19 mouse cellular contexts compared by ENCODE assay signal in the genomic region with DNA sequence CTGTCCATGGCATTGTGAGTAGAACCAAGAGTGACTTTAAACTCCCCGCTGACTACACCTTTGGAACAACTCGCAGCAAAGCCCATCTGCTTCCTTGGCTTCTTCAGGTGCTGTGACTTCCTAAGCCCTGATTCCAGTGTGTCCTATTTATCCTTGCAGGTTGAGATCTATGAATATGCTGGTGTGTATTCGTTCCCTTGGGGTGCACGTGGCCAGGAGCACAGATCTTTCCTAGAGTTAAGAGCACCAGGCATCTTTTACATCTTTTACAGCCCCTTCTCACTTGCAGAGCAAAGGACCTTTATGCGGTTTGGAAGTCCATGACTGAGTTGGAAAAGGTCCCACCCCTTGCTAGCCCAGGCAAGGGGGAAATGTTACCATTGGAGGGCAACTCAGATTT.
DNase-seq lines count a peak whose midpoint lies in the region; ATAC-seq and TF ChIP-seq lines count a peak whose summit lies in the region.
"Had no signal": no experiment of that assay in that cellular context is flagged by ENCODE, and none has a peak within 500 bp of the region (broad histone marks: within the 10 kb centered on the region; RNA-seq: fewer than 3 reads in every experiment).

No protein-coding gene starts in this region.

- H3K9me3 ChIP-seq in lung, embryonic 15.5 days: no peaks in the 10 kb centered on the region
- H3K9me3 ChIP-seq in hindbrain, postnatal 0 days (ENCODE audit: low read length): no peaks in the 10 kb centered on the region
- H3K9me3 ChIP-seq: embryonic facial prominence, embryonic 13.5 days; forebrain, embryonic 12.5 days; heart, embryonic 13.5 days; hindbrain, embryonic 15.5 days had no signal

- no peak for TF ChIP-seq POLR2A in lung, adult 2 months (IDR thresholded peaks at IDR 0.05; ENCODE audit: borderline replicate concordance, extremely low read depth, low read depth, low read length)

- intact Hi-C loops in left cerebral cortex, postnatal 25 days (cut with DNase I): no loop called here

- ATAC-seq in lung, embryonic 15.5 days (ENCODE audit: borderline replicate concordance, extremely low read depth, low FRiP score, low TSS enrichment): no peak
- no peak for ATAC-seq in hindbrain, postnatal 0 days
- ATAC-seq: forebrain, embryonic 16.5 days; inflammation-experienced regulatory T-cells, adult 6 months; intestine, postnatal 0 days had no signal

- no peak overlapping the region for H3K9ac ChIP-seq in lung, embryonic 15.5 days
- no peak overlapping the region for H3K9ac ChIP-seq in hindbrain, postnatal 0 days (replicated peaks; ENCODE audit: low read length)
- H3K9ac ChIP-seq: embryonic facial prominence, embryonic 13.5 days; forebrain, embryonic 12.5 days; heart, embryonic 13.5 days; hindbrain, embryonic 15.5 days had no signal

- H3K27ac ChIP-seq in lung, embryonic 15.5 days: peak overlapping the region; percentile 44; the same call in 1 of the 2 replicates
- no peak overlapping the region for H3K27ac ChIP-seq in hindbrain, postnatal 0 days
- H3K27ac ChIP-seq: embryonic facial prominence, embryonic 13.5 days; forebrain, embryonic 12.5 days; heart, adult 2 months; heart, embryonic 13.5 days; hindbrain, embryonic 15.5 days had no signal

- 0 out of 2 replicates have a peak, but pooled peaks cover 3% of the 10 kb centered on the region for H3K4me1 ChIP-seq in lung, embryonic 15.5 days
- no peaks in the 10 kb centered on the region for H3K4me1 ChIP-seq in lung, adult 2 months (ENCODE audit: control insufficient read depth, insufficient read depth, low read length)
- H3K4me1 ChIP-seq in hindbrain, postnatal 0 days (ENCODE audit: insufficient read depth, low read length): no peaks in the 10 kb centered on the region
- H3K4me1 ChIP-seq: embryonic facial prominence, embryonic 13.5 days; forebrain, embryonic 12.5 days; heart, embryonic 13.5 days; hindbrain, embryonic 15.5 days had no signal

- 66% methylated on average over 5 of the region's 5 CpGs for WGBS in lung, embryonic 15.5 days
- WGBS in lung, adult 2 months: 85% methylated on average over 5 of the region's 5 CpGs
- WGBS in hindbrain, postnatal 0 days: 84% methylated on average over 5 of the region's 5 CpGs

- no peak overlapping the region for H3K4me3 ChIP-seq in lung, embryonic 15.5 days
- no peak overlapping the region for H3K4me3 ChIP-seq in lung, adult 2 months (replicated peaks; ENCODE audit: extremely low read depth, low read depth, low read length)
- H3K4me3 ChIP-seq in hindbrain, postnatal 0 days (ENCODE audit: low read length): no peak overlapping the region
- H3K4me3 ChIP-seq: embryonic facial prominence, embryonic 13.5 days; forebrain, embryonic 12.5 days; heart, adult 2 months; heart, embryonic 13.5 days; hindbrain, embryonic 15.5 days had no signal

- no peak for TF ChIP-seq CTCF in lung, adult 2 months (IDR thresholded peaks at IDR 0.05; ENCODE audit: insufficient read depth, low read length)
- TF ChIP-seq CTCF in hindbrain, postnatal 0 days (IDR thresholded peaks at IDR 0.05; ENCODE audit: low read depth): no peak

- peaks cover 2% of the 10 kb centered on the region; the same call in 1 of the 2 replicates for H3K36me3 ChIP-seq in lung, embryonic 15.5 days
- H3K36me3 ChIP-seq in hindbrain, postnatal 0 days (ENCODE audit: insufficient read depth, low read length): peaks cover 4% of the 10 kb centered on the region; the same call in 1 of the 2 replicates
- H3K36me3 ChIP-seq: embryonic facial prominence, embryonic 13.5 days; forebrain, embryonic 12.5 days had no signal

- no peak overlapping the region for H3K4me2 ChIP-seq in lung, embryonic 15.5 days
- H3K4me2 ChIP-seq in hindbrain, postnatal 0 days (ENCODE audit: low read depth, low read length): no peak overlapping the region
- H3K4me2 ChIP-seq: embryonic facial prominence, embryonic 13.5 days; forebrain, embryonic 12.5 days; heart, embryonic 13.5 days; hindbrain, embryonic 15.5 days had no signal

- no peak for DNase-seq in lung, adult 2 months
- DNase-seq in cerebellum, adult 8-10 months: peak; percentile 51
- DNase-seq in cerebellum, postnatal 14 days: peak; percentile 49 to 72
- DNase-seq in left cerebral cortex, postnatal 25 days (ENCODE audit: low spot score in 2 of 2): no peak
- no peak for DNase-seq in hindbrain, postnatal 0 days (ENCODE audit: low spot score)
- no peak for DNase-seq in Muller cell, postnatal 12 days (ENCODE audit: inconsistent ontology term)
- DNase-seq: adrenal gland, postnatal 10 days; gastrocnemius, postnatal 10 days; heart, adult 2 months; heart, postnatal 36 days; kidney, adult 8-10 months had no signal

- no peaks in the 10 kb centered on the region for H3K27me3 ChIP-seq in lung, embryonic 15.5 days
- H3K27me3 ChIP-seq in hindbrain, postnatal 0 days (ENCODE audit: insufficient read depth, low read length): no peaks in the 10 kb centered on the region
- H3K27me3 ChIP-seq: embryonic facial prominence, embryonic 13.5 days; forebrain, embryonic 12.5 days; heart, embryonic 13.5 days; hindbrain, embryonic 15.5 days had no signal

Comparison
In these comparisons a context has a peak if more than half of its experiments do, and no peak if none do; other contexts are left out.
1. DNase-seq: peak in cerebellum, adult 8-10 months (single experiment) and cerebellum, postnatal 14 days (2 of 2); none in lung, adult 2 months (single experiment), left cerebral cortex, postnatal 25 days (0 of 2), hindbrain, postnatal 0 days (single experiment) and Muller cell, postnatal 12 days (single experiment).